Mouse (Mus musculus) right cerebral cortex, postnatal 4 days (tissue): ENCODE measurements around the gene Hp.

Source experiments
- DNase-seq: peaks from one replicate; pipeline ENCODE4 v3.0.0-alpha.2; 2022

Hp gene

GRCm38 (mm10) chr8:109578900-109579301 is at the start of gene Hp:
Gene Hp, minus strand, starts transcription at chr8:109579172.
- DNase-seq = no peak

DNA sequence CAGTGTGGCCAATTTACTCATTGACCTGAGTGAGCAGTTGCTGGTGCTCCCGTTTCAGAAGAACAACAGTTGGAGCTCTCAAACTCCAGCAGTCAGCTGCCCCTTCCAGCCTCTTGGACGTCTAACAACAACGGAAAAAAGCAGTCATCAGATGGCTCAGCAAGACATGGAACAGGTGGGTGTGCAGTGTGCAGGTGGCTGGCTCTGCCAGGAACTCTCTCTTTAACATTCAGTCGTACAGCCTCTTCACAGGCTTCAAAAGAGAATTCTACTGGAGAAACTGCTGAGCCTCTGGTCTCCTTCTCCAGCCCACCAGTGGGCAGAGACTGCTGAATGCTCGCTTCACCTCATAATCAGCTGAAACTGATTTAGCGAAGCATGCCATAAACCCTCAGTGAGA is 49.7 kb upstream of the Hp start:
- no peak for DNase-seq

DNA sequence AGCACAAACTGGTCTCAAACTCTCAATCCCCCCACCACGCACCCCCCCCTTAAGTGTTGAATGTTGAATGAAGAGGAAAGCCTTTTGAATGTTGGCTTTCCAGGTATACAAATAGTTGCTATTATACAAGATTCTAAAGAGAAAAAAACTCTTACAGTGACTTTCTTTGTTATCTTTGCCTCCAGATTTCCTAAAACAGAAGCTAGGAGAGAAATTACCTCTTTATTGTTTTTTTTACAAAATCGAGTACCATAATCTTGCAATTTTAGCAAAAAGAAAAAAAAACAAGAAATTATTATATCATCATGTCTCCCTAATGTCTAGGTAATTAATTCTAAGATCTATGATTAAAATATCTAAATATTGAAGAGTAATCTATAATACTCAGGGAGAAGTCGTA is 36.6 kb upstream of the Hp start:
- DNase-seq = no peak

DNA sequence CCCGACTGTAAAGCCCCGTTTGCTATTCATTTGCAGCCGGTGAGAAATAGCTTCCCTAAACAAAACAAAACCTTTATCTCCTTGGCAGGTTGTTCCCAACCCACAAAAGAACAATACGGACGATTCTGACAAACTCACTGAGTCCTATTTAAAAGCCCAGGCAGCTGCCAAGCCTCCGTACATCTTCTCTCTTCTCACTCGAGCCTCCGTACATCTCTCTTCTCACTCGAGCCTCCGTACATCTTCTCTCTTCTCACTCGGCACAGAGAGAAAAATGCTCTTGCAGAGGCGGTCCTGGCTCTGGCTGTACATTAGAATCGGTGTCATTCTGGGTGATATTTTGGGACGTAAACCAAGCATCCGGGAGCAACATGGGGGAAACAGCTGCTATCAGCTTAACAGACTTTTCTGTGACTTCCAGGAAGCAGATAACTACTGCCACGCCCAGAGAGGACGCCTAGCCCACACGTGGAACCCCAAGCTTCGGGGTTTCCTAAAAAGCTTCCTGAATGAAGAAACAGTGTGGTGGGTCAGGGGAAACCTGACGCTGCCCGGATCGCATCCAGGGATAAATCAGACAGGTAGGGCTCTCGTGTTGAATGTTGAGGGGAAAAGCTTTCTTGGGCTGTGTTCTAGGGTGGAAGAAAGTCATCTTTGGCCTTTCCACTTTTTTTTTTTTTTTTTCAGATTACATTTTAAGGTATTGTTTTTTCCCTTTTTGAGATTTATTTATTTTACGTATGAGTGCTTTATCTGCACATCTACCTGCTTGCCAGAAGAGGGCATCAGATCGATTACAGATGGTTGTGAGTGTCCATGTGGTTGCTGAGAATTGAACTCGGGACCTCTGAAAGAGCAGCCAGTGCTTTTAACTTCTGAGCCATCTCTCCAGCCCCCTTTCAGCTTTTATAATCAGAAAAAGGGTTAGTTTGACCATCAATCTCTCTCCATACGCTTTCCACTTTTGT is 35.6 kb upstream of the Hp start, which contains the start of gene Pkd1l3:
Pkd1l3 (plus strand) TSS at position 275 of the 968 bp plus-strand sequence.
- DNase-seq = no peak

DNA sequence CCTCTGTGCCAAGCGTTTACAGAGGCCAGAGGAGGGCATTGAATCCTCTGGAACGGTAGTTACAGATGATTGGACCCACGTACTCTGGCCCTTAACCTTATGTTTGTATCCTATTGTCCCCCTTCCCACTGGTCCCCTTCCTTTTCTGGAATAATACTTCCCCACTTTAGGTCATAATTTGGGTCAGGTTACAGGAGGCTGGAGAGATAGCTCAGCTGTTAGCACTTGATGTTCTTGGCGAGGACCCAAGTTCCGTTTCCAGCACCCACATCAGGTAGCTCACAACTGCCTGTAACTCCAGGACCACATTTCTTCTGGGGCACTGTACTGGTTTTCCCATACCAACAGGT is 30.2 kb upstream of the Hp start:
- no peak for DNase-seq

DNA sequence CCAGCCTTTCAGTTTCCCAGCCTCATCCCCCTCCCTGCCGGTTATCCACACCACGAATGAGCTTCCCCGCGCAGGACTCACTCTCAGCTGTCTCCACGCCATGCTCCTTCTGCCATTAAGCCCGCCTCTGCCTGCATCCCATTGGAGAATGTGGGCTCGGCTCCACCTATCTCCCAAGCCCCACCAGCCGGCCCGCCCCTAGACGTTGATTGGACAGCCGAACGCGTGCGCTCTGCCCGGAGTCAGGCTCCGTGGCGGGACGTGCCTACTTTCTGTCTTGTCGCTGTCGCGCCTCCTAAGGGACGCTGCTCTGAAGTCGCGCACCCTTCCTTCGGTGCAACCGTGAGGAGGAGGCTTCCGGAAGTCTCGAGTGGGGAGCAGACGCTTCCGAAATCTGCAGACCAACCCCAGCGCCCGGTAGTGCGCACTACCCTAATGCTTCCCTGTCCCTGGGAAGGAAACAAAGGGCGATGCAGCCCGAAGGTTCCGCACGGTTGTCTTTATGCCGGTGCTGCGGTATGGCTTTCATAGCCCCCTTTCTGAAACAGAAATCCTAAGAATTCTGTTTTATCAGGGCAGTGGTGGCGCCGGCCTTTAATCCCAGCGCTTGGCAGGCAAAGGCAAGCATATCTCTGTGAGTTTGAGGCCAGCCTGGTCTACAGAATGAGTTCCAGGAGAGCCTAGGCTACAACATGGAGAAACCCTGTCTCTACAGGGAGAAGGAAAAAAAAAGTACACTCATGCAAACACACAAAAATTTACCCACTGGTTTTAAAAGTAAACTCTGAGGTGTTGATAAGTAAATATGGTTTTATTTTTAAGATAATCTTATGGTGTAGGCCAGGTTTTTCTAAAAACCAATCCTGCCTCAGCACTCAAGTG is 29.5 kb upstream of the Hp start, which contains the start of gene Dhodh:
Dhodh (minus strand) TSS at position 403 of the 882 bp plus-strand sequence.
- peak; percentile 94 for DNase-seq

DNA sequence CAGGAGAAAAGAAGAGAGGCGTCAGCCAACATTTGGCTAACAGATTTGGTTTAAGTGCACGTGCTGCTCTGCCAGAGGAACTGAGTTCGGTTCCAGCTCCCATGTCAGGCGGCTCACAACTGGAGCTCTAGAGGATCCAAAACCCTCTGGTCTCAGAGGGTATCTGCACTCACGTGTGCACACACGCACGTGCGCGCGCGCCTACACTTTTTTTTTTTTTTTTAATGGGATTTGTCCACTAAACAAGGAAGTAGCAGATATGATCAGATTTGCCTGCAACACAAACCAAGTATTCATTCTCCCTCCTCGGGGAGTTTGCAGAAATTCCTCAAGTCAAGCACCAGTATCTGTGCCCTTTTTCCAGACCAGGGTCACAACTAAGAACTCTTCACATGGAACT is 28.7 kb upstream of the Hp start:
- DNase-seq = no peak

DNA sequence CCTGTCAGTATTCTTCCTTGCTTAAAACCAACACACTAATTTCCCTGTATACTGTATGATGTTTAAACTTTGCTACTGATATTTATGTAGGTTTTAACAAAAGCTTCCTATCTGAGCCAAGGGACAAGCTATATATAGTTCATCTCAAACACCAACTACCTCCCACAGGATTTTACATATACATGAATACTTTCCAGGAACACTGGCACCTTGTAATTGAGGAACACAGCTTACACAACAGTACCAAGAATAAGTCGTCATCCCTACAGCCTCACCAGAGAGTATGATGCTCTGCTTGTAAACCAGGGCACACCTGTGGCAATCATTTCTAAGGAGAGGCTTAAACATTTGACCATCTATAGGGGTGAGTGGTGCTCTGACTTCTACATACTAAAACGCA is 27.8 kb upstream of the Hp start:
- no peak for DNase-seq

- peak; percentile 60 for DNase-seq
These were observed 16.9 kb upstream of the Hp start for GRCm38 (mm10) chr8:109595854-109596253.

GRCm38 (mm10) chr8:109593117-109593788 is 14.3 kb upstream of the Hp start:
- no peak for DNase-seq

GRCm38 (mm10) chr8:109592164-109592563 is 13.2 kb upstream of the Hp start:
- no peak for DNase-seq

DNA sequence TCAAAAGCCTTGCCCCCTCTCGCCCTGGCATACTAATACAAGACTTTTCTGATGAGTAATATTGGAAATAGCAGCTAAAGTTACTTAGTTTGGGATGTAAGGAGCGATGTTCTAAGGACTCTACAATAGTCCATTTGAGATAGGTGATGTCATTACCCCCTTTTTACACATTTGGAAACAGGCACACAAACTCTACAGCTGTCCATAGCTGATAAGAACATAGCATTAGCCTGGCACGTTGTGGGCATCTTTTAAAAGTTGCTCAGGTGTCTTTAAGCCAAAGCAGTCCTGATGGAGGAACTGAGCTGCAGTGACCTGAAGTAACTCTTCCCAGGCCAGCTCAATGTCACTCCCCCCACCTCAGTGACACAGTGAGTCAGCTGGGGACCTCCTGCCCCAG is 12.4 kb upstream of the Hp start:
- no peak for DNase-seq

DNA sequence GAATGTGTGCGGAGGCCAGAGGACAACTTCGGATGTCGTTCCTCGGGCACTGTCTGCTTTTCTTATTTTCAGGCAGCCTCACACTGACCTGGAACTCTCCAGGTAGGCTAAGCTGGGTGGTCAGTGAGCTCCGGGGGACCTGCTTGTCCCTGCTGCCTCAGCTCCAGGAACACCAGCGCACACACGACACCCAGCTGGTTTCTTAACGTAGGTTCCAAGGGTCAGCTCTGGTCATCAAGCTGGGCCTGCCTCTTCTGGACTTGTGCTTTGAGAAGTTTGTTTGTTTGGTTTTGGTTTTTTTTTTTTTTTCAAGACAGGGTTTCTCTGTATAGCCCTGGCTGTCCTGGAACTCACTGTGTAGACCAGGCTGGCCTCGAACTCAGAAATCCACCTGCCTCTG is 11.9 kb upstream of the Hp start:
- no peak for DNase-seq

GRCm38 (mm10) chr8:109586972-109587504 is 8.1 kb upstream of the Hp start:
- DNase-seq = no peak

GRCm38 (mm10) chr8:109585652-109586051 is 6.7 kb upstream of the Hp start:
- no peak for DNase-seq

GRCm38 (mm10) chr8:109584830-109585229 is 5.9 kb upstream of the Hp start:
- DNase-seq = no peak

DNA sequence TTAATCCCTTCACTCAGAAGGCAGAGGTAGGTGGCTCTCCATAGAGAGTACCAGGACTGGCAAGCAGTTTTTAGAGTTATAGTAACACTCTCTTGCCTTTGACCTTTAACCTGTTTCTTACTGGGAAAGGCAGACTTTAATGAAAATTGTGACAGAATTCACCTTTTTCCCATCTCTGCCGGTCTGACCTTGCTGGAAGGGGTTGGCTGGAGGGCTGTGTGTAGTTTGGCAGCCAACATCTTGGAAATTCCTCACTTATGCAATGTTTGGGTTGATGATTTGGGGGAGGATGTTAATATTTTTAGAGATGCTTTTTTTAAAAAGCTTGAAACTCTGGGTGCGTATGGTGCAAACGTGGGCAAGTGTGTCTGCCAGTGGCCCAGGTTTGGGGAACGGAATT is 5.3 kb upstream of the Hp start:
- no peak for DNase-seq

- no peak for DNase-seq
These were observed 2.7 kb downstream of the Hp start for GRCm38 (mm10) chr8:109576311-109576710.

DNA sequence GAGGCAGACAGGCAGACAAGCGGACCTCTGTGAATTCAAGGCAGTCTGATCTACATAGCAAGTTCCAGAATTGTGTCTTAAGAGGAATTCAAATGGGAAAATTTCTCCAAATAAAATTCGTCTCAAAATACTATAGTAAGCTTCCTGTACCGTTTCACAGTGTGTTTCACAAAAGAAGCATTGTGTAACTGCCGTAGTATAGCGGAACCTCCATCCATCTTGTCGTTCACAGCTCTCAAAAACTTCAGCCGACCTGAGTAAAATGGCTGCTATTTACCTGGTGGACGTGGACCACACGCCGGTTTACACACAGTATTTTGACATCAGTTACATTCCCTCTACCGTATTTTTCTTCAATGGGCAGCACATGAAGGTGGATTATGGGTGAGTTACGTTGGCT is 7.8 kb downstream of the Hp start:
- no peak for DNase-seq

GRCm38 (mm10) chr8:109565498-109566333 is 13.3 kb downstream of the Hp start, which contains the start of the genes Dhx38 and Txnl4b:
Gene Dhx38, minus strand, starts transcription at chr8:109565861.
Gene Txnl4b, plus strand, starts transcription at chr8:109565892.
- peak; percentile 96 for DNase-seq

DNA sequence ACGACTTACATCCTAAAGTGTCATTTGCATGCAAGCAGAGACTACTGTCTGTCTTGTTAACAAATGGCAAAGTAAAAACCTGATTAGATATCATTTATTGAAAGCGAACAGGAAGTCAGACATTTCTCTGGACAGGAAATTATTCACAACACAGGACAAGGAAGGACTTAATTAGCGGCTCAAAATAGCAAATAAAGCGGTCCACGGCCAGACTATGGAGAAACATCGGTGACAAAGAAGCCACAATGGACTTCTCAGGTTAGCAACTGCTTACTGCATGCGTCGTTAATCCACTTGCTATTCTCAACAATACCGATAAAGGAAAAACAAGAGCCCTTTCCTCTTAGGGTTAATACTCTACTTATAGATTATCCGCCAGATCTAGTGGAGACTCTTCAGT is 14.2 kb downstream of the Hp start:
- DNase-seq = no peak

DNA sequence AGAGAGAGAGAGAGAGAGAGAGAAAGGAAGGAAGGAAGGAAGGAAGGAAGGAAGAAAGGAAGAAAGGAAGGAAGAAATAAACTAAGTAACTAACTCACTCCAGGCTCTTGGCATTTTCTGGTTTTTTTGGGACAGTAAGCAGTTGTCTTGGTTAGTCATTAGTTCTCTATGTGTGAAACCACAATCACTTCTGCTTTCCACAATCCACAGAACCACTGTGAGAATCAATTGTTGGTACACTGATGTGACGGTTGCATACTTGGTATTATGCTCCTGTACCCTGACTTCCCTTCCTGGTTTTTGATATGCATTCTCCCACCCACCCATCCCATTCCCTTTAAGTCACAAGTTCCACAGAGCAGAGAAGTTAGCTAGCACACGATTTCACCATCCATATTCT is 15.1 kb downstream of the Hp start:
- DNase-seq = no peak
